Mouse (Mus musculus) heart, adult 2 months (tissue): ENCODE data around the gene 9530077C05Rik. TPM values are rescaled to one million over a fixed set of nuclear protein-coding genes. Genes with fewer than 3 reads are reported as not detected.
"Not testable (repeated sequence)": the region's sequence is repeated elsewhere in the genome, so short reads cannot be mapped to it uniquely, and the experiment has no call there.

Source experiments
- DNase-seq, 2 experiments: peaks; one replicate each; pipeline ENCODE4 v3.0.0; 2021
- H3K27ac ChIP-seq: fragments of 200-600 bp; 2 replicates; pipeline ENCODE4 v1.8.1; 2022
- H3K27me3 ChIP-seq: fragments of 200-500 bp; 2 replicates; pipeline ENCODE4 v1.6.1; 2012; ENCODE audit warnings: mild to moderate bottlenecking, low read length, inconsistent platforms, mixed read lengths; ENCODE audit not compliant: control insufficient read depth, insufficient read depth
- H3K36me3 ChIP-seq: fragments of 200-500 bp; 2 replicates; pipeline ENCODE4 v1.6.1; 2012; ENCODE audit warnings: low read length, inconsistent platforms; ENCODE audit not compliant: control insufficient read depth, insufficient read depth
- H3K4me1 ChIP-seq: fragments of 200-500 bp; 2 replicates; pipeline ENCODE4 v1.6.1; 2011; ENCODE audit warnings: low read length; ENCODE audit not compliant: control insufficient read depth, insufficient read depth
- H3K4me3 ChIP-seq: fragments of 200-600 bp; 2 replicates; pipeline ENCODE4 v1.8.1; 2022
- H3K79me2 ChIP-seq: fragments of 200-500 bp; replicated peaks from 2 replicates; pipeline ENCODE4 v1.6.1; 2012; ENCODE audit warnings: mild to moderate bottlenecking, inconsistent platforms, low read length, moderate library complexity, mixed read lengths; ENCODE audit not compliant: control insufficient read depth, insufficient read depth
- H3K9ac ChIP-seq: fragments of 200-500 bp; 2 replicates; pipeline ENCODE4 v1.6.1; 2012; ENCODE audit warnings: low read depth, mild to moderate bottlenecking, control low read depth, inconsistent platforms, low read length, mixed read lengths
- CTCF ChIP-seq: fragments of 200-600 bp; IDR thresholded peaks from 2 replicates; pipeline ENCODE4 v1.8.1; 2022; ENCODE audit warnings: antibody characterized with exemption, mild to moderate bottlenecking, moderate library complexity
- EP300 ChIP-seq: fragments of 200-500 bp; IDR thresholded peaks from 2 replicates; pipeline ENCODE4 v1.6.1; 2011; ENCODE audit warnings: low read depth, low read length, control low read depth; ENCODE audit not compliant: insufficient read depth
- POLR2A ChIP-seq: fragments of 200-500 bp; IDR thresholded peaks from 2 replicates; pipeline ENCODE4 v1.6.1; 2011; ENCODE audit warnings: mild to moderate bottlenecking, low read depth, low read length, control low read depth; ENCODE audit not compliant: insufficient read depth
- WGBS: fragments of 180-500 bp; shearing (Covaris S2); methylation state at CpG from one replicate; pipeline ENCODE4 v1.1.7; 2018; 5-methylcytosine and 5-hydroxymethylcytosine counted together
- intact Hi-C: fragments of 180-260 bp; cut with DNase I; formaldehyde crosslinking; loops from one replicate; pipeline ENCODE4 v1.15.1; 2025
- polyA plus RNA-seq: library from polyadenylated mRNA; depleted of rRNA; stranded (reverse); fragments of >200 nt; gene quantifications from 2 replicates; pipeline ENCODE4 v1.2.3, GENCODE M21; 2012
- total RNA-seq, 2 experiments: library from RNA; stranded (reverse); gene quantifications; 2 replicates each; pipeline ENCODE4 v1.2.3; 2021

Gene 9530077C05Rik
- total and polyA plus RNA-seq, 3 experiments, result 0.27 to 0.50 (median 0.29) TPM

DNA sequence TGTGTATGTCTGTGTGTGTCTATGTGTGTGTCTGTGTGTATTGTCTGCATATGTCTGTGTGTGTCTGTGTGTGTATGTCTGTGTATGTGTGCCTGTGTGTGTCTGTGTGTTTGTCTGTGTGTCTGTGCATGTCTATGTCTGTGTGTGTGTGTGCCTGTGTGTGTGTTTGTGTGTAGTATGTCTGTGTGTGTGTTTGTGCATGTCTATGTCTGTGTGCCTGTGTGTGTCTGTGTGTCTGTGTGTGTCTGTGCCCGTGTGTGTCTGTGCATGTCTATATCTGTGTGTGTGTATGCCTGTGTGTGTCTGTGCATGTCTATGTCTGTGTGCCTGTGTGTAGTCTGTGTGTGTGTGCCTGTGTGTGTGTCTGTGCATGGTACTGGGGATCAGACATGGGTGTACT lies 33.8 kb downstream of the 9530077C05Rik start:
- H3K4me3 ChIP-seq, result no peak overlapping the region
- no peak overlapping the region for H3K9ac ChIP-seq
- intact Hi-C loops, result no loop called here
- no peaks in the 10 kb centered on the region for H3K27me3 ChIP-seq
- WGBS, result 61% methylated on average over 1 of the region's 1 CpGs
- no peaks in the 10 kb centered on the region for H3K79me2 ChIP-seq
- no peak for DNase-seq
- no peak for TF ChIP-seq CTCF
- TF ChIP-seq POLR2A, result no peak
- TF ChIP-seq EP300, result no peak
- H3K27ac ChIP-seq, result no peak overlapping the region
- no peaks in the 10 kb centered on the region for H3K4me1 ChIP-seq
- no peaks in the 10 kb centered on the region for H3K36me3 ChIP-seq

- TF ChIP-seq CTCF (no peak), POLR2A (no peak), EP300 (no peak)
- Histone ChIP-seq H3K27me3 (no peaks in the 10 kb centered on the region), H3K4me3 (no peak overlapping the region), H3K9ac (no peak overlapping the region), H3K4me1 (no peaks in the 10 kb centered on the region), H3K36me3 (no peaks in the 10 kb centered on the region), H3K79me2 (no peaks in the 10 kb centered on the region), H3K27ac (no peak overlapping the region)
- DNase-seq, result no peak
- intact Hi-C loops, result no loop called here
- 83% methylated on average over 5 of the region's 5 CpGs for WGBS
These were observed 35.9 kb downstream of the 9530077C05Rik start for GRCm38 (mm10) chr9:22447213-22447612.

- H3K4me1 ChIP-seq, result no peaks in the 10 kb centered on the region
- no peak for DNase-seq
- WGBS, result 90% methylated on average over 13 of the region's 13 CpGs
- no peak overlapping the region for H3K27ac ChIP-seq
- no peak overlapping the region for H3K9ac ChIP-seq
- intact Hi-C loops, result no loop called here
- no peaks in the 10 kb centered on the region for H3K36me3 ChIP-seq
- H3K4me3 ChIP-seq, result no peak overlapping the region
- H3K27me3 ChIP-seq, result no peaks in the 10 kb centered on the region
- no peak for TF ChIP-seq EP300
- no peak for TF ChIP-seq POLR2A
- TF ChIP-seq CTCF, result peak; percentile 35
- H3K79me2 ChIP-seq, result no peaks in the 10 kb centered on the region
These were observed 37.1 kb downstream of the 9530077C05Rik start for GRCm38 (mm10) chr9:22448420-22448819.

DNA sequence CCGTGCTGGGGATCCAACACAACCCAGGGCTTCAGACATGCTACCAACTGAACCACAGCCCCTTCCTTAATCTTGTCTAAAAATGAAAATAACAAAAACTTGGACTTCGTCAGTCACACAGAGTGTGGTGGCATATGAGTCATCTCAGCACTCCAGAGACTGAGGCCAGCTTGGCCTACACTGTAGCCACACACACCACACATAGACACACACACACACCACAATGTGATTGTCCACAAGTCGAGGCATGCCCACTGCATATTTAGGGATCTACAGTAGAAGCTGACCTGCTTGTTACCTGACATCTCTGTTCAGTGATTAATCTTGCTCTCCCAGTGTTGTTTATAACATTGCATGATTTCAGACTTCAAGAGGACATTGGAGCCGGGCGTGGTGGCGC lies 37.9 kb downstream of the 9530077C05Rik start:
- H3K27ac ChIP-seq, result no peak overlapping the region
- no peaks in the 10 kb centered on the region for H3K27me3 ChIP-seq
- WGBS, result 91% methylated on average over 6 of the region's 6 CpGs
- TF ChIP-seq CTCF, result no peak
- no peak for TF ChIP-seq POLR2A
- TF ChIP-seq EP300, result no peak
- no peak for DNase-seq
- H3K4me1 ChIP-seq, result no peaks in the 10 kb centered on the region
- no peaks in the 10 kb centered on the region for H3K36me3 ChIP-seq
- intact Hi-C loops, result no loop called here
- no peaks in the 10 kb centered on the region for H3K79me2 ChIP-seq
- no peak overlapping the region for H3K9ac ChIP-seq
- H3K4me3 ChIP-seq, result no peak overlapping the region

DNA sequence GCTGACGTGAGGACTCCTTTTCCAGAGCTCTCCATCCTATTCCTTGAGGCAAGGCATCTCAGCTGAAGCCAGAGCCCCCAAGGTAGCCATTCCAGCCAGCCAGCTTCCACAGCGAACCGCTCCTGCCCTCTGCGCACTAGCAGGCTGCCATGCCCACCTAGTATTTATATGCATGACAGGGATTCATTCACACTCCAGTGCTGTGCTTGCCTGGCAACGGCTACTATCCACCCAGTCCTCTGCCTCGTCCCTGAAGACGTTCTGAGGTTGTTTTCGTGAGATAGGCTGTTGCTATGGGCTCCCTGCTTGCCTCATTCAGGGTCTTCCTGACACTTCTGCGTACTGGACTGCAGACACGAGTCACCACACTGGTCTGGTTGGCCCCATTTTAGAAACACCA lies 41.4 kb downstream of the 9530077C05Rik start:
- WGBS, result 86% methylated on average over 10 of the region's 10 CpGs
- no peak overlapping the region for H3K9ac ChIP-seq
- intact Hi-C loops, result no loop called here
- H3K27ac ChIP-seq, result no peak overlapping the region
- H3K79me2 ChIP-seq, result no peaks in the 10 kb centered on the region
- no peak for DNase-seq
- no peak overlapping the region for H3K4me3 ChIP-seq
- H3K27me3 ChIP-seq, result no peaks in the 10 kb centered on the region
- TF ChIP-seq EP300, result no peak
- no peak for TF ChIP-seq POLR2A
- no peak for TF ChIP-seq CTCF
- no peaks in the 10 kb centered on the region for H3K36me3 ChIP-seq
- peaks cover 2% of the 10 kb centered on the region for H3K4me1 ChIP-seq

GRCm38 (mm10) chr9:22453501-22453924 lies 42.2 kb downstream of the 9530077C05Rik start:
- Histone ChIP-seq H3K27ac (no peak overlapping the region; the same call in 1 of the 2 replicates), H3K36me3 (no peaks in the 10 kb centered on the region), H3K4me3 (no peak overlapping the region), H3K4me1 (peaks cover 2% of the 10 kb centered on the region), H3K9ac (no peak overlapping the region), H3K27me3 (no peaks in the 10 kb centered on the region), H3K79me2 (no peaks in the 10 kb centered on the region)
- no peak for DNase-seq
- TF ChIP-seq EP300 (no peak), POLR2A (no peak), CTCF (no peak)
- WGBS, result 94% methylated on average over 10 of the region's 10 CpGs
- intact Hi-C loops, result no loop called here

GRCm38 (mm10) chr9:22453990-22454389 lies 42.7 kb downstream of the 9530077C05Rik start, which contains the start of gene Gm17545:
Gene Gm17545 (plus strand): TSS chr9:22454290.
- H3K27me3 ChIP-seq, DNase-seq, H3K79me2 ChIP-seq, H3K36me3 ChIP-seq, H3K27ac ChIP-seq, H3K4me1 ChIP-seq, H3K4me3 ChIP-seq, H3K9ac ChIP-seq, intact Hi-C loops: not testable (repeated sequence)
- 94% methylated on average over 8 of the region's 8 CpGs for WGBS
